In genomic region chr11:62878728-62879127, GRCm38 (mm10) we compare ENCODE assay signal across 8 mouse cellular contexts. TPM values are rescaled to one million over a fixed set of nuclear protein-coding genes. Genes with fewer than 3 reads are reported as not detected.
DNase-seq lines count a peak whose midpoint lies in the region; ATAC-seq and TF ChIP-seq lines count a peak whose summit lies in the region.

No protein-coding gene starts in this region.

- H3K4me1 ChIP-seq in heart, embryonic 14.5 days (ENCODE audit: control insufficient read depth in 2 of 2, insufficient read depth in 2 of 2, low read length in 2 of 2), result no peaks in the 10 kb centered on the region
- H3K4me1 ChIP-seq in G1E (ENCODE audit: insufficient read depth, low read depth, low read length), result peaks cover 15% of the 10 kb centered on the region; the same call in 1 of the 2 replicates
- H3K4me1 ChIP-seq in forebrain, embryonic 16.5 days (replicated peaks; ENCODE audit: control insufficient read depth, insufficient read depth, low read length), result peaks cover 12% of the 10 kb centered on the region
- H3K4me1 ChIP-seq in liver, postnatal 0 days (ENCODE audit: insufficient read depth), result 0 out of 2 replicates have a peak, but pooled peaks cover 4% of the 10 kb centered on the region

- no peak for DNase-seq in heart, adult 11 months
- no peak for DNase-seq in G1E (ENCODE audit: low spot score)
- no peak for DNase-seq in liver, postnatal 0 days
- DNase-seq in thymus, postnatal 4 days, result no peak
- no peak for DNase-seq in gastrocnemius, postnatal 10 days
- DNase-seq in thymus, adult 18-20 months, result no peak

- peak overlapping the region; percentile 83 for H3K4me2 ChIP-seq in heart, embryonic 14.5 days (ENCODE audit: low read length)
- peak overlapping the region; percentile 77 for H3K4me2 ChIP-seq in forebrain, embryonic 16.5 days (ENCODE audit: low read length)
- peak overlapping the region; percentile 83 for H3K4me2 ChIP-seq in liver, postnatal 0 days (ENCODE audit: low read depth, low read length)

- H3K4me3 ChIP-seq in heart, embryonic 14.5 days (ENCODE audit: control insufficient read depth in 1 of 2, insufficient read depth in 1 of 2, low read depth in 1 of 2, low read length in 2 of 2), result peak overlapping the region; percentile 38 to 87; a peak in 3 of 4 replicates
- H3K4me3 ChIP-seq in G1E (ENCODE audit: low read depth, low read length), result peak overlapping the region; percentile 89; the same call in 1 of the 2 replicates
- H3K4me3 ChIP-seq in forebrain, embryonic 16.5 days (replicated peaks; ENCODE audit: low read length), result peak overlapping the region; percentile 53
- peak overlapping the region; percentile 71 for H3K4me3 ChIP-seq in liver, postnatal 0 days (ENCODE audit: low read depth, low read length)

- no peak for TF ChIP-seq EP300 in liver, postnatal 0 days (IDR thresholded peaks at IDR 0.05; ENCODE audit: low read depth)

- H3K27me3 ChIP-seq in heart, embryonic 14.5 days (ENCODE audit: control insufficient read depth, insufficient read depth, low read length), result no peaks in the 10 kb centered on the region
- peaks cover 12% of the 10 kb centered on the region for H3K27me3 ChIP-seq in G1E (ENCODE audit: insufficient read depth, low read length)
- H3K27me3 ChIP-seq in forebrain, embryonic 16.5 days (replicated peaks; ENCODE audit: control insufficient read depth, insufficient read depth, low read length), result no peaks in the 10 kb centered on the region
- H3K27me3 ChIP-seq in liver, postnatal 0 days (ENCODE audit: insufficient read depth, low read length), result no peaks in the 10 kb centered on the region

- no peak for TF ChIP-seq CTCF in G1E (IDR thresholded peaks at IDR 0.05; ENCODE audit: low read depth, low read length)
- TF ChIP-seq CTCF in liver, postnatal 0 days (IDR thresholded peaks at IDR 0.05; ENCODE audit: low read depth), result no peak

- ATAC-seq in heart, embryonic 14.5 days (ENCODE audit: insufficient number of reproducible peaks, insufficient read depth, low FRiP score, low read depth), result no peak
- ATAC-seq in G1E (ENCODE audit: extremely low read depth, insufficient number of reproducible peaks, low FRiP score, poor library complexity, severe bottlenecking), result no peak
- ATAC-seq in forebrain, embryonic 16.5 days, result peak; percentile 0; the same call in 1 of the 2 replicates
- ATAC-seq in liver, postnatal 0 days, result no peak

- 30% methylated on average over 9 of the region's 9 CpGs for WGBS in heart, embryonic 14.5 days
- 31% methylated on average over 9 of the region's 9 CpGs for WGBS in forebrain, embryonic 16.5 days
- 17% methylated on average over 9 of the region's 9 CpGs for WGBS in liver, postnatal 0 days (ENCODE audit: insufficient replicate concordance)

- peak overlapping the region; percentile 66 for H3K9ac ChIP-seq in heart, embryonic 14.5 days (ENCODE audit: low read length)
- peak overlapping the region; percentile 15; the same call in 1 of the 2 replicates for H3K9ac ChIP-seq in forebrain, embryonic 16.5 days (replicated peaks; ENCODE audit: low read depth, low read length)
- 0 out of 2 replicates have a peak overlapping the region, but pooled peaks have one; percentile 35 for H3K9ac ChIP-seq in liver, postnatal 0 days (replicated peaks)

- H3K27ac ChIP-seq in heart, embryonic 14.5 days (replicated peaks in 1 of 2; ENCODE audit: control insufficient read depth in 1 of 2, insufficient read depth in 1 of 2, low read depth in 2 of 2, low read length in 2 of 2), result peak overlapping the region; percentile 37 to 57; a peak in 3 of 4 replicates
- H3K27ac ChIP-seq in forebrain, embryonic 16.5 days (ENCODE audit: low read length), result peak overlapping the region; percentile 8; the same call in 1 of the 2 replicates
- H3K27ac ChIP-seq in liver, postnatal 0 days (ENCODE audit: low read depth), result no peak overlapping the region

- H3K36me3 ChIP-seq in heart, embryonic 14.5 days (ENCODE audit: control insufficient read depth, insufficient read depth, low read length), result peaks cover 10% of the 10 kb centered on the region; the same call in 1 of the 2 replicates
- peaks cover 18% of the 10 kb centered on the region for H3K36me3 ChIP-seq in G1E (replicated peaks)
- H3K36me3 ChIP-seq in forebrain, embryonic 16.5 days (ENCODE audit: control insufficient read depth, insufficient read depth), result 0 out of 2 replicates have a peak, but pooled peaks cover 2% of the 10 kb centered on the region
- no peaks in the 10 kb centered on the region for H3K36me3 ChIP-seq in liver, postnatal 0 days (replicated peaks; ENCODE audit: insufficient read depth, low read length)

- no peaks in the 10 kb centered on the region for H3K9me3 ChIP-seq in heart, embryonic 14.5 days (ENCODE audit: control insufficient read depth, low read length)
- peaks cover 2% of the 10 kb centered on the region; the same call in 1 of the 2 replicates for H3K9me3 ChIP-seq in G1E (replicated peaks)
- no peaks in the 10 kb centered on the region for H3K9me3 ChIP-seq in forebrain, embryonic 16.5 days (ENCODE audit: control insufficient read depth, low read length)
- no peaks in the 10 kb centered on the region for H3K9me3 ChIP-seq in liver, postnatal 0 days (ENCODE audit: low read length)

RNA-seq across cellular contexts. Expression of gene Tvp23b, which starts 0.5 kb away (rescaled TPM):
- polyA plus RNA-seq in heart, embryonic 14.5 days (2014; fragmentation: Nextera tagmentation; extraction: Ambion mirVana), result 46.0 and 49.3 TPM in 2 replicates
- total RNA-seq in G1E (2014; fragmentation: Nextera tagmentation) (24.8 and 33.0 TPM in 2 replicates), G1E (2017) (46.5 and 53.7 TPM in 2 replicates)
- polyA plus RNA-seq in G1E (2012), result 1.9 and 3.3 TPM in 2 replicates
- polyA plus RNA-seq in forebrain, embryonic 16.5 days (2015; fragmentation: Nextera tagmentation; extraction: Ambion mirVana), result 55.0 and 64.9 TPM in 2 replicates
- polyA plus RNA-seq in liver, postnatal 0 days (2015; fragmentation: Nextera tagmentation; extraction: Ambion mirVana), result 29.1 and 29.4 TPM in 2 replicates
- 10 to 100 TPM; 11.3 to 15.2 TPM for total RNA-seq in gastrocnemius, postnatal 10 days (2021)

RNA-seq across cellular contexts. Expression of gene Fbxw10, which starts 31.9 kb away (rescaled TPM):
- 0.11 and 0.14 TPM in 2 replicates for polyA plus RNA-seq in heart, embryonic 14.5 days (2014; fragmentation: Nextera tagmentation; extraction: Ambion mirVana)
- total RNA-seq in G1E (2014; fragmentation: Nextera tagmentation) (not detected in 2 replicates), G1E (2017) (0.17 and 0.55 TPM in 2 replicates)
- not detected in 2 replicates for polyA plus RNA-seq in G1E (2012)
- polyA plus RNA-seq in forebrain, embryonic 16.5 days (2015; fragmentation: Nextera tagmentation; extraction: Ambion mirVana), result 0.21 and 0.25 TPM in 2 replicates
- polyA plus RNA-seq in liver, postnatal 0 days (2015; fragmentation: Nextera tagmentation; extraction: Ambion mirVana), result 0.13 and 0.20 TPM in 2 replicates
- under 1 TPM; 0.23 to 0.68 TPM for total RNA-seq in gastrocnemius, postnatal 10 days (2021)

RNA-seq across cellular contexts. Expression of gene Trim16, which starts 58.7 kb away (rescaled TPM):
- 4.0 and 5.4 TPM in 2 replicates for polyA plus RNA-seq in heart, embryonic 14.5 days (2014; fragmentation: Nextera tagmentation; extraction: Ambion mirVana)
- total RNA-seq in G1E (2014; fragmentation: Nextera tagmentation) (not detected in 2 replicates), G1E (2017) (0.05 TPM in 1 of 2 replicates, not detected in the other)
- not detected in 2 replicates for polyA plus RNA-seq in G1E (2012)
- polyA plus RNA-seq in forebrain, embryonic 16.5 days (2015; fragmentation: Nextera tagmentation; extraction: Ambion mirVana), result 4.8 and 5.8 TPM in 2 replicates
- 0.85 and 0.91 TPM in 2 replicates for polyA plus RNA-seq in liver, postnatal 0 days (2015; fragmentation: Nextera tagmentation; extraction: Ambion mirVana)
- 10 to 100 TPM; 23.1 to 24.2 TPM for total RNA-seq in gastrocnemius, postnatal 10 days (2021)

Comparison
In these comparisons a context has a peak if more than half of its experiments do, and no peak if none do; other contexts are left out.
1. H3K9ac ChIP-seq: peak in every context shown above with its lines; median percentile 66 in heart, embryonic 14.5 days; 35 in liver, postnatal 0 days; 15 in forebrain, embryonic 16.5 days.